Mouse (Mus musculus) left cerebral cortex, postnatal 14 days (tissue): ENCODE data around the gene Tbc1d14. TPM values are rescaled to one million over a fixed set of nuclear protein-coding genes. Genes with fewer than 3 reads are reported as not detected.

Experiments
- DNase-seq, 2 experiments: peaks; one replicate each; pipeline ENCODE4 v3.0.0; 2021 to 2022; ENCODE audit warnings: low spot score in 2 of 2, mixed read lengths in 1 of 2
- intact Hi-C: fragments of 180-260 bp; cut with DNase I; formaldehyde crosslinking; loops from one replicate; pipeline ENCODE4 v1.15.1; 2025
- total RNA-seq, 2 experiments: library from RNA; stranded (reverse); gene quantifications; 2 replicates each; pipeline ENCODE4 v1.2.3; 2021

Gene Tbc1d14
- total RNA-seq, 2 experiments from 2014 or later: 77.9 to 82.0 TPM

DNA sequence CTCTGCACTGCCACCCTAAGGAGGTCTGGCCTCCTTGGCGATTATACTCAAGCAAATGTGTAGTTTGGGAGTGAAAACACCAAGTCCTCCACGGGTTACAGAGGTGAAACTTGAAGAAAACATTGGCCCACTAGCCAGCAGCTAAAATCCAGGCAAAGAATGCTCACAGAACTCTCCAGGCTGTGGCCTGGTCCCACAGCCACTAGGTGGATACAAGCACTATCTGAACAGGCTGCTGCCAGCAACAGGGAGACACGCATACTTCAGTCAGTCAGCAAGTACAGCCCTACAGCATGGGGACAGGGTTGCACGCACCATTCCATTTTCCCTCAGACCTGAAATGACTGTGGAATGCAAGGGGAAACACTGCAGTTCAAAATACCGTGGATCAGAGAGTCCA is 66.8 kb downstream of the Tbc1d14 start:
- no peak for DNase-seq
- intact Hi-C loops: loop anchor here (5.0 kb wide), 1 partner anchor 216 kb away; no protein-coding TSS in a partner anchor

DNA sequence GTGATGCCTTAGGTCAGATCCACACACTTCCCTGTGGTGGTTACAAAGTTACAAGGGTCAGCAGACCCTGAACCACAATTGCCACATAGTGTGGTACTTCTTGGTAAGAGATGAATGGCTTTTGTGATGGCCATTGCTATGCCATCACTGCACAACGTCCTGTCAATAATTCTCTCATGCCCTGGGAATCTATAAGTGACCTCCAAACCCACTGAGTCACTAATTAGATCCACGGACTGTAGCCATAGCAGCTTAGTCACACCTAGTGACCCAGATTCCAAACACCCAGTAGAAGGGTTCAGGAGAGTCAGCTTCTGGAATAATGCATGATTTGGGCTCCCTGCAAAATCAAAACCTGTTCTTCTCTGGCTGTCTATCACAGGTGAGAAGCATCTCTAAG is 67.9 kb downstream of the Tbc1d14 start:
- no peak for DNase-seq
- intact Hi-C loops: loop anchor here (5.0 kb wide), 1 partner anchor 217 kb away; no protein-coding TSS in a partner anchor

- intact Hi-C loops: no loop called here
- DNase-seq: no peak
Observed at GRCm38 (mm10) chr5:36523219-36523703, 69.8 kb downstream of the Tbc1d14 start.

DNA sequence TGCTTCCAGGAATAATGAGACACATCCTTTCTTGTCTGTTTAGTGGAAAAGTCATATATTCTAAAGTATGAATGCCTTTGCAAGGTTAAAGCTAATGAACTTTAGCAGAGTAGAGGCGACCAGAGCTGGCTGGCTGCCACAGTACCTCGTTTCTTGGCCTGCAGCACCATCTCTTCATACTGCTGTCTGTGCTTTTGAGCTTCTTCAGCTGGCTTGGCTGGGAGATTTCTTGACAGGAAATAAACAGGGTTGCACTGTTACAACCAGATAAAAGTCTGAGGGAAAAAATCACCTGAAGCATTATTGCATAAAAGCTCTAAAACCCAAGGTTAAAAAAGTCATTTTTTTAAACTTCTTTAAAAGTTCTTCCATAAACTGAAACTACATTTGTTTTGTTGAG is 70.3 kb downstream of the Tbc1d14 start:
- intact Hi-C loops: no loop called here
- no peak for DNase-seq

GRCm38 (mm10) chr5:36519751-36520150 is 73.3 kb downstream of the Tbc1d14 start:
- intact Hi-C loops: no loop called here
- no peak for DNase-seq

GRCm38 (mm10) chr5:36517596-36517995 is 75.5 kb downstream of the Tbc1d14 start:
- intact Hi-C loops: no loop called here
- no peak for DNase-seq

DNA sequence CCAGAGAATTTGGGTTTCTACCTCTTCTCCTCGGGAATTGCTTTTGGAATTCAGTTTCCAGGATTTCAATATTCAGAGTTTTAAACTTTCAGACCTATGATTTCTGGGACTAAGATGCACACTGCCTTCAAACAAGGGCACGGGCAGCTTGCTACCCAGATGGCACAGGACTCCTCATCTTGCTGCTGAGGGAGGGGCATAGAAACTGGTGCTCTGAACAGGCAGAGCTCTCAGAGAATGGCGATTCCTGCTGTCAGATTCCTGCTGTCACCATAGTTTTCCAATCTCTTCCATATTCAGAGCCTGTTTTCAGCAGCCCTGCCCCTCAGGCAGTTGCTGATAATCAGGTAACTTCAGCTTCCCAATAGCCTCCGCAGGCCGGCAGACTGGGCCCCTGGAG is 77.5 kb downstream of the Tbc1d14 start:
- intact Hi-C loops: no loop called here
- no peak for DNase-seq

- intact Hi-C loops: no loop called here
- DNase-seq: peak in 1 of 2 experiments; percentile 28
Observed at GRCm38 (mm10) chr5:36515126-36515525, 78.0 kb downstream of the Tbc1d14 start.

GRCm38 (mm10) chr5:36510956-36511355 is 82.1 kb downstream of the Tbc1d14 start:
- no peak for DNase-seq
- intact Hi-C loops: no loop called here

GRCm38 (mm10) chr5:36508351-36508750 is 84.7 kb downstream of the Tbc1d14 start:
- intact Hi-C loops: no loop called here
- no peak for DNase-seq

DNA sequence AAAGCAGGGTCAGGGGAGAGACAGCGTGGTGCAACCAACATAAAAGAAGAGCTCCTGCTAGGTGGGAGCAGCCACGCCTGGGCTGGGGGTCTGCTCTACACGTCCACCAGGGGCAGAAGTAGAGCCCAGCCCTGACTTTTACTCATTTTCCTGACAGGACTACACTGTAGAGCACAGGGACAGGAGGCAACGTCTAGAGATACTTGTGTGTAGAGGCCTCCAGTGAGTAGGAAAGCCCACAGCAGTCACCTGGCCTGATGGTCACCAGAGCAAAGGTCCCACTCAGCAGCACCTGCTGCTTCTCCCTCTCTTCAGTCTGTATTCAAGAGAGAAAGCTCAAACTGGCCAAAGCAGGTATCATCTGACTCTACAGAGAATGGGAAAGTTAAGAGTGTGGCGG is 87.4 kb downstream of the Tbc1d14 start:
- intact Hi-C loops: no loop called here
- no peak for DNase-seq

- DNase-seq: no peak
- intact Hi-C loops: no loop called here
Observed at GRCm38 (mm10) chr5:36505235-36505634, 87.8 kb downstream of the Tbc1d14 start.

DNA sequence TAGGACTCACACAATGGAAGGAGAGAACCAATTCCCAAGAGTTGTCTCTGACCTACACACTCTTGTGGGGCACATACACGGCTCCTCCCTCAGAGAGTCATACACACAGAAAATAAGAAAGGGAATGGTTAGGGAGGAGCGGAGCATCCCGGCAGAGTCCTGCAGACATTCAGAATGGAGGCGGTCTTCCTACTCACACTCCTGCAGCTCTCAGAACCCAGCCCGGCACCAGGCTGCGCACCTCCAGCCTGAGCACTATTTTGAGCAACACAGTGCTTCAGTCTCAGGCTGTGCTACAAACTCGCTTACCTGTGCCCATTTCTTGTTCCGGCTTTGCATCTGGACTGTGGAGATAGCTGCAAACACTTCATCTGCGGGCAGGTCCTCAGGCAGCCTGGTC is 98.4 kb downstream of the Tbc1d14 start:
- DNase-seq: no peak
- intact Hi-C loops: no loop called here

DNA sequence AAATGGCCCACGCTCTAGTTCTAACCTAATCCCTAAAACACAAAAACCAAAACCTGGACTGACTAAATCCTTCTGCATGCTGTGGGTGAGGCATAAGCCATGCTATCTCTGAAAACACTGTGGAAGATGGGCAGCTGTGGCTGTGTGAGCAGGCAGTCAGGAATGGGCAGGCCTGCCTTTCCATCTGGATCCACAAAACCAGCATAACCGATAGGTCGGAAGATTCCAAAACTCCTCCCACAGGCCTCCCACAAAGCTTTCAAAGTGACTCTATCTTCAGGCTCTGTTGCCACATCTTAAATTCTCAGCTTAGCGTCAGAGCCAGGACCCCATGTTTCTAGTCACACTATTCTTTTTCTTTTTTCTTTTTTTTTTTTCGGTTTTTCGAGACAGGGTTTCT is 99.2 kb downstream of the Tbc1d14 start:
- DNase-seq: peak; percentile 34 to 72
- intact Hi-C loops: no loop called here

- intact Hi-C loops: no loop called here
- no peak for DNase-seq
Observed at GRCm38 (mm10) chr5:36489225-36489624, 103.9 kb downstream of the Tbc1d14 start.

DNA sequence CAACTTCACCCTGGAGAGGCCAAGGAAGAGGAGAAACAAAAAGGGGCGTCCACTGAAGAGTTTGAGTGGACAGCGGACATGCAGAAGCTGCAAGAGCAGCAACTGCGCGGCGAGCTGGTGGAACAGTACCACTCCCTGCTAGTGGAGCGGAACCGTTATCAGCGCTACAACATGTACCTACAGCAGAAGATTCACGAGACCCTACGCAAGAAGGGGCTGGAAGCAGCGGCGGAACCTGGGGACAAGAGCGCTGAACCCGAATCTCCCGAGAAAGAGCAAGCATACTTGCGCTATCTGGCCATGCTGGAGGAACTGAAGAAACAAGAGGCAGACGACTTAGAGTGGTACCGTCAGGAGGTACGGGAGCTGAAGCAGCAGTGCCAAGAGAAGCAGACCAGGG is 107.8 kb downstream of the Tbc1d14 start:
- DNase-seq: no peak
- intact Hi-C loops: no loop called here

GRCm38 (mm10) chr5:36484171-36484990 is 108.7 kb downstream of the Tbc1d14 start, which contains the start of the genes Tada2b and Ccdc96:
Gene Tada2b (minus strand): TSS chr5:36484285.
Gene Ccdc96 (plus strand): TSS chr5:36484588.
- DNase-seq: peak; percentile 98 to 99
- intact Hi-C loops: loop anchor here (5.0 kb wide), 1 partner anchor 98 kb away; no protein-coding TSS in a partner anchor

- DNase-seq: peak; percentile 15 to 31
- intact Hi-C loops: loop anchor here (5.0 kb wide), 1 partner anchor 99 kb away; no protein-coding TSS in a partner anchor
Observed at GRCm38 (mm10) chr5:36483203-36484101, 109.6 kb downstream of the Tbc1d14 start.

GRCm38 (mm10) chr5:36481114-36481513 is 112.0 kb downstream of the Tbc1d14 start:
- no peak for DNase-seq
- intact Hi-C loops: loop anchor here (5.0 kb wide), 1 partner anchor 101 kb away; no protein-coding TSS in a partner anchor

- DNase-seq: no peak
- intact Hi-C loops: loop anchor here (5.0 kb wide), 1 partner anchor 102 kb away; no protein-coding TSS in a partner anchor
Observed at GRCm38 (mm10) chr5:36480398-36480797, 112.7 kb downstream of the Tbc1d14 start.
